Mouse (Mus musculus) kidney, embryonic 16.5 days (tissue): Measurements from ENCODE around the gene Ppp2r5c. TPM values are rescaled to one million over a fixed set of nuclear protein-coding genes. Genes with fewer than 3 reads are reported as not detected.
A peak's percentile ranks its signal among the peaks of the same experiment; 100 is the strongest.

Experiments
- ATAC-seq: fragments of 200-750 bp; cut with Nextera tagmentation; 2 replicates; pipeline ENCODE4 v1.8.0; 2017; ENCODE audit warnings: moderate TSS enrichment; ENCODE audit not compliant: low FRiP score, low TSS enrichment
- H3K27ac ChIP-seq: fragments of 300-500 bp; sonication (generic); 2 replicates; pipeline ENCODE4 v1.5.1; 2014; ENCODE audit warnings: low read length
- H3K27me3 ChIP-seq: fragments of 300-500 bp; sonication (generic); 2 replicates; pipeline ENCODE4 v1.6.1; 2014; ENCODE audit warnings: low read length, control low read depth, mixed read lengths; ENCODE audit not compliant: insufficient read depth
- H3K36me3 ChIP-seq: fragments of 300-500 bp; sonication (generic); 2 replicates; pipeline ENCODE4 v1.6.1; 2014; ENCODE audit warnings: low read length, control low read depth, mixed read lengths; ENCODE audit not compliant: insufficient read depth
- H3K4me1 ChIP-seq: fragments of 300-500 bp; sonication (generic); 2 replicates; pipeline ENCODE4 v1.6.1; 2014; ENCODE audit warnings: low read length, control low read depth, mixed read lengths; ENCODE audit not compliant: insufficient read depth
- H3K4me2 ChIP-seq: fragments of 300-500 bp; sonication (generic); replicated peaks from 2 replicates; pipeline ENCODE4 v1.6.1; 2014; ENCODE audit warnings: low read depth, low read length
- H3K4me3 ChIP-seq: fragments of 300-500 bp; sonication (generic); 2 replicates; pipeline ENCODE4 v1.5.1; 2014; ENCODE audit warnings: mild to moderate bottlenecking, low read length
- H3K9ac ChIP-seq: fragments of 300-500 bp; sonication (generic); replicated peaks from 2 replicates; pipeline ENCODE4 v1.6.1; 2014; ENCODE audit warnings: low read length
- H3K9me3 ChIP-seq: fragments of 300-500 bp; sonication (generic); 2 replicates; pipeline ENCODE4 v1.6.1; 2016; ENCODE audit warnings: low read length, control low read depth
- WGBS: fragments of 180-500 bp; shearing (Covaris S2); extraction: QIAGEN DNeasy Blood & Tissue Kit; methylation state at CpG from one replicate; pipeline ENCODE4 v1.1.7; 2014; 5-methylcytosine and 5-hydroxymethylcytosine counted together
- polyA plus RNA-seq: library from polyadenylated mRNA; unstranded; fragments of >200 nt; fragmentation: Nextera tagmentation; extraction: Ambion mirVana; gene quantifications from 2 replicates; pipeline ENCODE4 v1.2.1, GENCODE M21; 2015

Ppp2r5c gene
- polyA plus RNA-seq, 1 experiment from 2014 or later: 145 TPM

DNA sequence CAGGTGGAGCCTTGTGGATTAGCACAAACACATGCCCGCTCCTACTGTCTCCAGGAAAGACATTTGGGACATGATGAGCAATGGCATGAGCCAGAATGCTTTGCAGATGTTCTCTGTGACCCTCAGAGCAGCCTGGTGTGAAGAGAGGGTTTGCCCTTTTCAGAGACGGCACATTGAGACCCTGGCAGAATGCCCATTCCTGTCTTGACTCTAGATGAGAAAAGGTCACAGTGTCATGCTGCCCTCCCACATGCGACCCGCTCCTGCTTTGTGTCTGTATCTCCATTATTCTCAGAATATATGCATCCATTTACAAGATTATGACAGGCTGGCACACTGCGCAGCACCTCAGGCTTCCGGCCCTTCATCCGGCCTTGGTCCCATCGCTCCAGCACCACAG lies 94.1 kb downstream of the Ppp2r5c start:
- H3K36me3 ChIP-seq: peaks cover 4% of the 10 kb centered on the region
- H3K27ac ChIP-seq: no peak overlapping the region
- no peak overlapping the region for H3K9ac ChIP-seq
- peaks cover 33% of the 10 kb centered on the region for H3K4me1 ChIP-seq
- no peak overlapping the region for H3K4me2 ChIP-seq
- no peak overlapping the region for H3K4me3 ChIP-seq
- no peaks in the 10 kb centered on the region for H3K9me3 ChIP-seq
- ATAC-seq: no peak
- no peaks in the 10 kb centered on the region for H3K27me3 ChIP-seq
- WGBS: 68% methylated on average over 8 of the region's 8 CpGs

DNA sequence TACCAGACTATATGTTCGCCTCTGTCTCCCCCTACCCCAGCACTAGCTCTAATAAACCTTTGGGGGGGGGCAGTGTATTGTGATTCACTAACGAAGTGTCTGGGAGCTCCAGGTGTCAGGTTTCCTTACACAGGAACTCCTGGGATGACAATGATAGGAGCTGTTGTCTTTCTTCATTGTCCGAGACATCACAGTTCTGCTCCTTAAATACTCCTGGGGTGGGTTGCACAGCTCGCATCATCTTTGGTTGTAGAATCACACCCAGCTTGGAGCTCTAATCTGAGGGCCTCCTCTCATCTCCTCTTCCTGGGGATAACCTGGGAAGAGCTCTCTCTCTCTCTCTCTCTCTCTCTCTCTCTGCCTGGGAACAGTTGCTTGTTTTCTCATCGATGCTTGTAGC lies 94.6 kb downstream of the Ppp2r5c start:
- Histone ChIP-seq H3K4me3 (no peak overlapping the region), H3K9ac (no peak overlapping the region), H3K4me1 (peaks cover 33% of the 10 kb centered on the region), H3K27ac (no peak overlapping the region), H3K4me2 (no peak overlapping the region), H3K36me3 (peaks cover 9% of the 10 kb centered on the region), H3K27me3 (no peaks in the 10 kb centered on the region), H3K9me3 (no peaks in the 10 kb centered on the region)
- no peak for ATAC-seq
- whole genome bisulfite sequencing: 65% methylated on average over 5 of the region's 5 CpGs

- Histone ChIP-seq H3K9me3 (no peaks in the 10 kb centered on the region), H3K36me3 (peaks cover 29% of the 10 kb centered on the region), H3K4me2 (0 out of 2 replicates have a peak overlapping the region, but pooled peaks have one; percentile 8), H3K4me3 (no peak overlapping the region), H3K27ac (peak overlapping the region; percentile 51; the same call in 1 of the 2 replicates), H3K4me1 (peaks cover 22% of the 10 kb centered on the region), H3K27me3 (no peaks in the 10 kb centered on the region), H3K9ac (no peak overlapping the region)
- ATAC-seq: no peak
- 74% methylated on average over 4 of the region's 4 CpGs for WGBS
Measured at GRCm38 (mm10) chr12:110545040-110545701, 98.3 kb downstream of the Ppp2r5c start.

DNA sequence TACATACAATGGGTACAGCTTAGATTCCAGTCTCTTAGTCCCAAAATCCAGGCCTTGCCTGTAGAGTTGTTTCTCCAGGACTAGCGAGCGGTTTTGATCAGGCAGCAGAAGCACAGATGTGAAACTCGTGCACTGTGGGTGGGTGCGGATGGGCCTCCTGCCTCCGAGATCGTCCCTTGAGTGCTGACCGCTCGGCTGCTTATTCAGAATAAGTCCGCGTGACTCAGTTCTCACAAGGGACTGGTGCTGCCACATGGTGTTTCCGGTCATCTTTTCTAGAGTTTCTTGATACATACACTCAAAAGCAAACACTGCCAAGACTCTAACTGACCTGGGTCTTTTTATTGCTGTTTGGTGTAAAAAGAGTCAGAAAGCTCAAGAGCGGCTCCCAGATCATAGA lies 100.7 kb downstream of the Ppp2r5c start:
- Histone ChIP-seq H3K4me2 (no peak overlapping the region), H3K4me1 (0 out of 2 replicates have a peak, but pooled peaks cover 6% of the 10 kb centered on the region), H3K36me3 (peaks cover 45% of the 10 kb centered on the region), H3K4me3 (no peak overlapping the region), H3K9me3 (no peaks in the 10 kb centered on the region), H3K27me3 (no peaks in the 10 kb centered on the region), H3K27ac (no peak overlapping the region), H3K9ac (no peak overlapping the region)
- 93% methylated on average over 12 of the region's 12 CpGs for WGBS
- ATAC-seq: no peak

- Histone ChIP-seq H3K4me2 (no peak overlapping the region), H3K9ac (no peak overlapping the region), H3K27ac (no peak overlapping the region), H3K36me3 (peaks cover 60% of the 10 kb centered on the region), H3K27me3 (no peaks in the 10 kb centered on the region), H3K4me3 (no peak overlapping the region), H3K4me1 (0 out of 2 replicates have a peak, but pooled peaks cover under 1% of the 10 kb centered on the region), H3K9me3 (no peaks in the 10 kb centered on the region)
- ATAC-seq: peak; percentile 55; the same call in 1 of the 2 replicates
- WGBS: 81% methylated on average over 7 of the region's 7 CpGs
Measured at GRCm38 (mm10) chr12:110549437-110550112, 102.7 kb downstream of the Ppp2r5c start.

- 89% methylated on average over 15 of the region's 15 CpGs for WGBS
- Histone ChIP-seq H3K36me3 (peaks cover 68% of the 10 kb centered on the region), H3K27ac (no peak overlapping the region), H3K27me3 (no peaks in the 10 kb centered on the region), H3K9ac (no peak overlapping the region), H3K9me3 (no peaks in the 10 kb centered on the region), H3K4me3 (no peak overlapping the region), H3K4me1 (no peaks in the 10 kb centered on the region), H3K4me2 (no peak overlapping the region)
- ATAC-seq: no peak
Measured at GRCm38 (mm10) chr12:110550364-110550763, 103.4 kb downstream of the Ppp2r5c start.

GRCm38 (mm10) chr12:110552113-110552512 lies 105.2 kb downstream of the Ppp2r5c start:
- no peak for ATAC-seq
- no peaks in the 10 kb centered on the region for H3K9me3 ChIP-seq
- no peak overlapping the region for H3K27ac ChIP-seq
- no peak overlapping the region for H3K4me3 ChIP-seq
- WGBS: 81% methylated on average over 13 of the region's 13 CpGs
- no peak overlapping the region for H3K4me2 ChIP-seq
- H3K4me1 ChIP-seq: no peaks in the 10 kb centered on the region
- no peaks in the 10 kb centered on the region for H3K27me3 ChIP-seq
- no peak overlapping the region for H3K9ac ChIP-seq
- peaks cover 64% of the 10 kb centered on the region for H3K36me3 ChIP-seq

DNA sequence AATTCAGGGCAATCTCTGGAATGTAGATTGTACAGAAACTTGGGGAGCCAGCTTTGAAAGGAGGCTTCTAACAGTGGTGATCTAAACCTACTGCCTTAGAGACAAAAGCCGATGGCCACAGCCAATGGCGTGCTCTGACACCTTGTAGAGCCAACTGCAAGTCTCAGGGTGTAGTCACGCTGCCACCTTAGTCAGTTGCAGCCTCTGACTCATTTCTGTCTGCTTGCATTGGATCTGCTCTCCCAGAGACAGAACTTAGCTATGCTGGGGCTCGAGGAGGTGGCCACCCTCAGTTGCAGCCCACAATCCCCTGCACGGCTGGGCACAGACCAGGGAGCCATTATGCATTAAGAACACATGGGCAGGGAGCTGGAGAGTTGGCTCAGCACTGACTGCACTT lies 106.4 kb downstream of the Ppp2r5c start:
- Histone ChIP-seq H3K36me3 (peaks cover 60% of the 10 kb centered on the region), H3K9ac (no peak overlapping the region), H3K4me3 (no peak overlapping the region), H3K27ac (no peak overlapping the region), H3K4me2 (no peak overlapping the region), H3K9me3 (no peaks in the 10 kb centered on the region), H3K27me3 (no peaks in the 10 kb centered on the region), H3K4me1 (no peaks in the 10 kb centered on the region)
- 92% methylated on average over 5 of the region's 5 CpGs for WGBS
- ATAC-seq: no peak

GRCm38 (mm10) chr12:110555536-110556240 lies 108.8 kb downstream of the Ppp2r5c start:
- H3K27ac ChIP-seq: no peak overlapping the region

More at GRCm38 (mm10) chr12:110555536-110556240, 108.8 kb downstream of the Ppp2r5c start:
- Histone ChIP-seq H3K9ac (no peak overlapping the region), H3K4me3 (no peak overlapping the region), H3K27me3 (no peaks in the 10 kb centered on the region), H3K4me2 (no peak overlapping the region), H3K36me3 (peaks cover 63% of the 10 kb centered on the region), H3K9me3 (no peaks in the 10 kb centered on the region), H3K4me1 (no peaks in the 10 kb centered on the region)
- 81% methylated on average over 21 of the region's 21 CpGs for WGBS
- no peak for ATAC-seq
